Mouse (Mus musculus): ENCODE measurements at regions not wholly inside any gene's neighbourhood (a gene's known extent, or its start where the extent isn't known, plus 50 kb on each side); places are given as distances from the start of the nearest gene placed in this dataset.

DNA sequence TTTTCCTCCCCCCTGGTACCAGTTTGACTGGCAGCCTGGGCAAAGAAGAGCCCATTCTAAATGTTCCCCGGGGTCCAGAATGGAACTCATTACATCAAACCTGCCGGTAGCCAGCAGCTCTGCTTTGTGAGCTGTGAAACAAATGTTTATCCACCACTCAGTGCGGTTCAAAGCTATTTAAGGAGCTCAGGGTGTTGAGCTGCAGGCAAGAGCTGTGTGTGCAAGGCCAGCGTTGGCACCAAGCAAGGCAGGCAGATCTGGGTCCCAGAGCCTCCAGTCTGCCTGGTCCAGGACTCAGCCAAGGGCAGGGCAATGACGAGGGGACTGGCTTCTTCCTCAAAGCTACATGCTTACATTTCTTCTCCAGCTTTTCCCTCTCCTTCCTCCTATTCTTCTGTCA is 109.6 kb downstream of the Gm4791 start:
- TF ChIP-seq USF1 (IDR thresholded peaks at IDR 0.05; ENCODE audit: low read depth, low read length) (no peak), CTCF (conservative IDR thresholded peaks at IDR 0.05 in 1 of 2, IDR thresholded peaks at IDR 0.05 in 1 of 2; ENCODE audit: low read depth in 2 of 2, low read length in 2 of 2) (no peak), E2F4 (IDR thresholded peaks at IDR 0.05; ENCODE audit: insufficient replicate concordance, low read depth, low read length) (no peak), POLR2A (IDR thresholded peaks at IDR 0.05; ENCODE audit: low read depth, low read length) (no peak), ETS1 (conservative IDR thresholded peaks at IDR 0.05; ENCODE audit: low read depth, low read length) (no peak), KAT2A (IDR thresholded peaks at IDR 0.05; ENCODE audit: insufficient replicate concordance, low read length) (no peak), UBTF (IDR thresholded peaks at IDR 0.05; ENCODE audit: low read depth, low read length) (no peak), POLR2AphosphoS2 (IDR thresholded peaks at IDR 0.05; ENCODE audit: low read depth, low read length) (no peak), ZC3H11A (IDR thresholded peaks at IDR 0.05; ENCODE audit: low read depth, low read length) (no peak), MAFK (IDR thresholded peaks at IDR 0.05; ENCODE audit: insufficient replicate concordance, low read length) (no peak), EP300 (IDR thresholded peaks at IDR 0.05; ENCODE audit: low read length) (no peak)
